Mouse (Mus musculus): Measurements from ENCODE around the gene Krt14.
"Not testable (repeated sequence)": the region's sequence is repeated elsewhere in the genome, so short reads cannot be mapped to it uniquely, and the experiment has no call there.

The Krt14 gene

GRCm38 (mm10) chr11:100207498-100207897 lies at the start of gene Krt14:
Gene Krt14, minus strand, starts transcription at chr11:100207548.
- DNase-seq (ENCODE audit: low read depth, low spot score) = no peak

DNA sequence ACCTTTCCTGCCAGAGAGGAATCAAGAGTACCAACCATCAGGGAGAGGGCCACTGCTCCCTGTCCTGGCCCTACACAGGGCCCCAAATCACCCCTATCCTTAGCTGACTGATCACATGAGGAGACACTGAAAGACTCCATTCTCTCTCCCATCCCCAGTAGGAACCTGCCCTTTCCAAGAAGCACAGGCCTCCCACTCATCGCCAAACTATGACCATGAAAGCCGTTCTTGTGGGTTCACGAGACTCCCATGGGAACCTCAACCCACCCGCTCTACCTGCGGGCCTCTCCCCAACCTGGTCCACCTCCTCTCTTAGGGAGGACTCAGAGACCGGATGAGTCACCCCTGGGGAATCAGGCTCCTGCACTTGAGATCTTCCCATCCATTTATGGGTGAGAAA lies 48.2 kb upstream of the Krt14 start:
- no peak for DNase-seq (ENCODE audit: low read depth, low spot score)

- DNase-seq (ENCODE audit: low read depth, low spot score) = no peak
These were observed 47.2 kb upstream of the Krt14 start for GRCm38 (mm10) chr11:100254360-100255090.

GRCm38 (mm10) chr11:100248852-100249465 lies 41.6 kb upstream of the Krt14 start, which contains the start of gene Krt16:
Gene Krt16, minus strand, starts transcription at chr11:100248902.
- DNase-seq (ENCODE audit: low read depth, low spot score) = no peak

DNA sequence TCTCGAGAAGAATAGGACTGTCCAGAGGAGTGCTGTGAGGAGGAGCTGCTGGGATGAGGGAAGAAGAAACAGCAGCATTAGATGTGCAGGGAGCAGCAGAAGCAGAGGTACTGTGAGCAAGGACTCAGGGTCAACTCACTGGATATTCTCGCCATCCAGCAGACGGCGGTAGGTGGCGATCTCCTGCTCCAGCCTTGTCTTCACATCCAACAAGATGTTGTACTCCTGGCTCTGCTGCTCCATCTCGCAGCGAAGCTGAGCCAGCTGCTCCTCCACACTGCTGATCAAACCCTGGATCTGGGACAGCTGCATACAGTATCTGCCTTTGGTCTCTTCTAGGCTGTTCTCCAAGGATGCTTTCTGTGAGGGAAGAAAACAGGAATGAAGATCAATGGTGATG lies 39.1 kb upstream of the Krt14 start:
- DNase-seq (ENCODE audit: low read depth, low spot score) = not testable (repeated sequence)

GRCm38 (mm10) chr11:100240272-100240671 lies 32.9 kb upstream of the Krt14 start:
- DNase-seq (ENCODE audit: low read depth, low spot score) = peak; percentile 10

- DNase-seq (ENCODE audit: low read depth, low spot score) = no peak
These were observed 14.4 kb upstream of the Krt14 start for GRCm38 (mm10) chr11:100221741-100222140.

- DNase-seq (ENCODE audit: low read depth, low spot score) = no peak
These were observed 12.0 kb upstream of the Krt14 start for GRCm38 (mm10) chr11:100219304-100219703.

DNA sequence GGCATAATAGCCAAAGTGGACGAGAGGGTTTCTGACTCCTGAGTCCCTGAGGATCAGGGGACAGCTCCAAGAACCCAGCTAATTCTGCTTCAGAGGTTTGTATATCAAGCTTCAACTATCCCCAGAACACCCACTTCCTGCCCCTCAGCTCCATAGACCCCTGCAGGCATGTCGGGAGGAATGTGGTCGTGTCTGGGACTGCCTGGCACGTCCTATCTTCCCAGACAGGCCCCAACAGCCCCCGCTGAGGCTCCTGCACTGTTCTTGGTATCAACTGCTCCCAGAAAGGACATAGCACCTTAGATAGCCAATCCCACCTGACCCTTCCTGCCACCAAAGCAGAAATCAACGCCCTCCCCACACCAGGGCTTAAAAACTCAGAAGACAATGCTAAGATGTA lies 1.2 kb upstream of the Krt14 start:
- no peak for DNase-seq (ENCODE audit: low read depth, low spot score)

DNA sequence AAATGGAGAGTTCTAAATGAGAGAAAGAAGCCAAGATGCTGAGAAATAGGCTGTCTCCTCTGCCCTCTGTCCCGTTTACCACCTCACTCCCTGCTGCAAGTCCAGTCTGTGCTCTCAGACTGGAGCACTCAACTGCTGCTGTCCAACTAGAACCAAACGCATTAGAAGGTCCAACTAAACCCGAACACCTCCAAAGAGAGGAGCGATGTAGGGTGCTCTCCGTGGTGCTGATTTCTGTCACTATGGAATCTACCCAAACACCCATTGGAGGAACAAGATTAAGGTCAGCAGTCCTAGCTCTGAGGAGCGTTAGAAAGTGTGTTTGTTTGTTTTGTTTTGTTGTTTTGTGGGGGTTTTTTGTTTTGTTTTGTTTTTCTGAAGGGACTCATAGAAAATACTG lies 3.9 kb downstream of the Krt14 start:
- DNase-seq (ENCODE audit: low read depth, low spot score) = no peak

GRCm38 (mm10) chr11:100202906-100203305 lies 4.4 kb downstream of the Krt14 start:
- no peak for DNase-seq (ENCODE audit: low read depth, low spot score)

GRCm38 (mm10) chr11:100200104-100200820 lies 7.1 kb downstream of the Krt14 start:
- DNase-seq (ENCODE audit: low read depth, low spot score) = no peak

DNA sequence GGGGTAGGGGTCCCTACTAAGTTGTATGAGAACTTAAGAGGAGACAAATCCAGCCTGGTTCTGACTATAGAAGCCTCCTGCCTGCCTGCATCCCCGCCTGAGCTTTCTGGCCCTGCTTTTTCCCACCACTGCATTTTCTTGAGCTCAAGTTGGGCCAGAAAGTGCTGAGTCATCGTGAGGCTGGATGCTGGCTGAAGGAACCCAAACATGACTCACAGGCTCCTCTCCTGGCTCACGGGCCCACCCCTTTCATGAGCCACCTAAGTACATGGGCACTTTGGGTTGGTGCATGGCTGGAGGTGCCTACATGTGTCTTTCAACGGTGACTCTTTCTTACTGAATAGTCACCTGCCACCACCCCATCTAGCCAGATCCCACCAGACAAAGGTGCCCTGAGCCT lies 8.7 kb downstream of the Krt14 start:
- DNase-seq (ENCODE audit: low read depth, low spot score) = no peak

DNA sequence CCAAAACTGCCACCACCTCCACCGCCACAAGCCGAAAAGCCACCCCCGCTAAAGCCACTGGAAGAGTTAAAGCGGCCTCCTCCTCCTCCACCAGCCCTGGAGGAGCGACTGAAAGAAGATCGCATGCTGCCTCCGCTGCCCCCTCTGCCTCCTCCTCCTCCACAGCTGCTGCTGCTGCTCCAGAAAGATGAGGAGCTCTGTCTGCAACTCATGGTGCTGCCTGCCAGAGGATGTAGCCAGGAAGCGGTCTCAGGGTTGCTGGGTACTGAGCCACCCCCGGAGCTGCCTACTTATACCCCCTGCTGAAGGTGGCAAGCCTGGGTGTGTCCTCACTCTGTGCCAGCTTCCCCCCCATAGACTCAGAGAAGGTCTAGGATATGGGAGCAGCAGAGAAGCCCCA lies 14.4 kb downstream of the Krt14 start, which contains the start of gene Krt9:
TSS of gene Krt9 (minus strand) at position 255 of the 400 bp plus-strand sequence.
- DNase-seq (ENCODE audit: low read depth, low spot score) = no peak

DNA sequence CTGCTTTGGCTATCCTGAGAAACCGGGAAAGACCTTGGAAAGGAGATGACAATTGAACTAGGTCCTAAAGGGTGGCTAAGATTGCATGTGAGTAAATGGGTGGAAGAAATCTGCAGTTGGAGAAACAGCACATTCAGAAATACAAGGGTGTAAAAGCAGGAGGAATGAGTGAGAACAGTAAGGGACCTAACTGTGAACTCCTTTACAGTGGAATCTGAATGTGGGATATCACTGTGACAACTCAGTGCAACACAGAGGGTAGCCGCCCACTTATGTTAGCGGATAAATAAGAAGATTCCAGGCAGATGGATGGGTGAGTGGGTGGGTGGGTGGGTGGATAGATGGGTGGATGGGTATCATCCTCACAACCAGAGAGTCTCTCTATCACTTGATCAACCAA lies 15.5 kb downstream of the Krt14 start:
- no peak for DNase-seq (ENCODE audit: low read depth, low spot score)

GRCm38 (mm10) chr11:100186736-100187135 lies 20.6 kb downstream of the Krt14 start:
- DNase-seq (ENCODE audit: low read depth, low spot score) = no peak

DNA sequence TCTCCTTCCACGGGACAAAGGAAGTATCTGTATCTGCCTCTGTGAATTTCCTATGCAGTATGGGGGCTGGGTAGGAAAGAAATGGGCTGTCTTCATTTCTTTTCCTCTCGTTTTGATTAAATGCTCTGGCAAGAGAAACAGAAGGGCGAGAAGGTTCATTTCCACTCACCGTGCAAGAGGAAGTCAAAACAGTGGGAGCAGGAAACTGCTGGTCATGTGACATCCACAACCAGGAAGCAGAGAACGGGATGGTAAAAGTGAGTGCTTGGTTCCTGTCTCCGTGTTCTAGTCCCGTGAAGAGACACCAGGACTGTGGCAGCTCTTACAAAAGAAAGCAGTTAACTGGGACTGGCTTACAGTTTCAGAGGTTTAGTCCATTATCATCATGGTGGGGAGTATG lies 25.6 kb downstream of the Krt14 start:
- no peak for DNase-seq (ENCODE audit: low read depth, low spot score)

GRCm38 (mm10) chr11:100179260-100179659 lies 28.1 kb downstream of the Krt14 start:
- DNase-seq (ENCODE audit: low read depth, low spot score) = no peak

DNA sequence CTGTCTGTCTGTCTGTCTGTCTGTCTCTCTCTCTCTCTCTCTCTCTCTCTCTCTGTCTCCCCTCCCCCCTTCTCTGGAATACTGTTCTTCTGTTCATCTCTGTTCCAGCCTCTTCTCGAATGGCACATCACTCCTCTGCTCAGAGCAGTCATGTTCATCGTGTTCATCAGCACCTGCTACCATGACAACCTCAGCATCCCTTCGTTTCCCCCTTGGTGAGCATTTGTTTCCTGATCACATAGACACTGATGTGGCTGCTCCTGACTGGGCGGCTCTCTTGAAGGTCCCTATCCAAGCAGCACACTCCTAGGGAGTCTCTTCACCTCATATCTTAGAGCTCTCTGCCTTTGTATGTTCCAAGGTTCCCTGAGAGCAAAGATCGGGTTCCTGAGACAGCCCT lies 29.0 kb downstream of the Krt14 start:
- no peak for DNase-seq (ENCODE audit: low read depth, low spot score)

- DNase-seq (ENCODE audit: low read depth, low spot score) = no peak
These were observed 30.6 kb downstream of the Krt14 start for GRCm38 (mm10) chr11:100176791-100177190.

DNA sequence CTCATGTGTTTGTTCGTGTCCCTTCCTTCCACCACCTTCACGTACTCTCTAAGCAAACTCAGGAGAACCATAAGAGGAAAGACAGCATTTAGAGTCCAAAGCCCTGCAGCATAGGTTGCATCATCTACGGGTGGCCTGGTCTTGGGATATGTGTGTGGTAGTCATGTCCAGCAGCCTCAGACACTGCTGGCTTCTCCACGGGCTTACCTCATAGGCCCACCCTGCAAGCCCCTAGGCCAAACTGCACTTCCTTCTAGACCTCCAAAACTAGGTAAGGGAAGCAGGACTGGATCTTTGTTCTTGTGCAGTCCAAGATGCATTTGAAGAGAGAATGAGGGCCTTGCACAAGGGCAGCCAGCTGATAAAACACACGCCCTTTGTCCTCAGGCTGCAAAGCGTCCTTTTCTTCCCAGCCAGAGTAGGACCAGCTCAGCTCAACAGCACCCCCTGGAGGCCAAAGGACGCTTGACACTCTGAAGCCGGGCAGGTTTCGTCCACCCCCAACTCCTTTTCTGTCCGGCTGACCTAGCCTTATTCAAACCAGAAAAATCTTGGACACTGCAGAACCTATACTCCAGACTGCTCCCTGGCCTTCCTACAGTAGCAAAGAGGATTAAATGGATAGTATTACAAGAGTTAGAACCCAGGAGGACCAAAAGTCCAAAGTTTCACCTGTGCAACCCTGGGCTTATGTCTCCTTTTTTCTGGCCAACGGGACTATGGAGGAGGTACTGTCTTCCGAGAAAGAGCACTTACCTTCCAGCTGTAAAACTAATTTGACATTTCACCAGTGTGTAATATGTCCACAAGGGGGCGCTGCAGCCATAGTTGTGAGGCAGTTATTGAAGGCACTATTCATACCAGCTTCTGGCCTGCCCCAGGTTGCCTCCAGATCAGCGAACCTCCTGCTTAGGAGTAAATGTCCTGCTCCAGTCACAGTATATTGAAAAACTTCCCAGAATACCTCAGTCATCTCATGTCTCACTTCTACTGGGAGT lies 38.3 kb downstream of the Krt14 start:
- DNase-seq (ENCODE audit: low read depth, low spot score) = peak; percentile 42
